Mouse (Mus musculus): ENCODE measurements at regions not wholly inside any gene's neighbourhood (a gene's known extent, or its start where the extent isn't known, plus 50 kb on each side); places are given as distances from the start of the nearest gene placed in this dataset.

- 73% methylated on average over 6 of the region's 6 CpGs for WGBS (ENCODE audit: insufficient replicate concordance)
- TF ChIP-seq CTCF (IDR thresholded peaks at IDR 0.05; ENCODE audit: low read depth) (no peak), EP300 (IDR thresholded peaks at IDR 0.05; ENCODE audit: low read depth) (no peak)
- Histone ChIP-seq H3K36me3 (replicated peaks; ENCODE audit: insufficient read depth, low read length) (no peaks in the 10 kb centered on the region), H3K4me1 (ENCODE audit: insufficient read depth) (no peaks in the 10 kb centered on the region), H3K9ac (replicated peaks) (no peak overlapping the region), H3K27ac (ENCODE audit: low read depth) (no peak overlapping the region), H3K9me3 (ENCODE audit: low read length) (no peaks in the 10 kb centered on the region), H3K4me2 (ENCODE audit: low read depth, low read length) (no peak overlapping the region), H3K4me3 (ENCODE audit: low read depth, low read length) (no peak overlapping the region), H3K27me3 (ENCODE audit: insufficient read depth, low read length) (no peaks in the 10 kb centered on the region)
- DNase-seq: no peak
- no peak for ATAC-seq
These were observed 444.0 kb downstream of the Slc16a7 start for GRCm38 (mm10) chr10:124945257-124945656.

- H3K4me2 ChIP-seq (ENCODE audit: low read depth, low read length): no peak overlapping the region
- no peaks in the 10 kb centered on the region for H3K36me3 ChIP-seq (replicated peaks; ENCODE audit: insufficient read depth, low read length)
- 55% methylated on average over 12 of the region's 12 CpGs for WGBS (ENCODE audit: insufficient replicate concordance)
- no peak overlapping the region for H3K27ac ChIP-seq (ENCODE audit: low read depth)
- H3K4me3 ChIP-seq (ENCODE audit: low read depth, low read length): no peak overlapping the region
- no peaks in the 10 kb centered on the region for H3K27me3 ChIP-seq (ENCODE audit: insufficient read depth, low read length)
- H3K9me3 ChIP-seq (ENCODE audit: low read length): no peaks in the 10 kb centered on the region
- TF ChIP-seq EP300 (IDR thresholded peaks at IDR 0.05; ENCODE audit: low read depth): no peak
- TF ChIP-seq CTCF (IDR thresholded peaks at IDR 0.05; ENCODE audit: low read depth): peak; percentile 22; the same call in 1 of the 2 replicates
- DNase-seq: peak; percentile 19
- H3K9ac ChIP-seq (replicated peaks): no peak overlapping the region
- H3K4me1 ChIP-seq (ENCODE audit: insufficient read depth): no peaks in the 10 kb centered on the region
- no peak for ATAC-seq
These were observed 447.1 kb downstream of the Slc16a7 start for GRCm38 (mm10) chr10:124942214-124942613.

- no peaks in the 10 kb centered on the region for H3K9me3 ChIP-seq (ENCODE audit: low read length)
- no peak overlapping the region for H3K4me3 ChIP-seq (ENCODE audit: low read depth, low read length)
- no peak overlapping the region for H3K27ac ChIP-seq (ENCODE audit: low read depth)
- ATAC-seq (no peak), DNase-seq (no peak)
- no peak overlapping the region for H3K4me2 ChIP-seq (ENCODE audit: low read depth, low read length)
- H3K36me3 ChIP-seq (replicated peaks; ENCODE audit: insufficient read depth, low read length): no peaks in the 10 kb centered on the region
- no peaks in the 10 kb centered on the region for H3K27me3 ChIP-seq (ENCODE audit: insufficient read depth, low read length)
- H3K4me1 ChIP-seq (ENCODE audit: insufficient read depth): no peaks in the 10 kb centered on the region
- WGBS (ENCODE audit: insufficient replicate concordance): 68% methylated on average over 2 of the region's 2 CpGs
- H3K9ac ChIP-seq (replicated peaks): no peak overlapping the region
- TF ChIP-seq CTCF (IDR thresholded peaks at IDR 0.05; ENCODE audit: low read depth) (no peak), EP300 (IDR thresholded peaks at IDR 0.05; ENCODE audit: low read depth) (no peak)
These were observed 462.0 kb downstream of the Slc16a7 start for GRCm38 (mm10) chr10:124927218-124927617.

- Histone ChIP-seq H3K27ac (ENCODE audit: low read depth) (no peak overlapping the region), H3K9me3 (ENCODE audit: low read length) (no peaks in the 10 kb centered on the region), H3K9ac (replicated peaks) (no peak overlapping the region), H3K36me3 (replicated peaks; ENCODE audit: insufficient read depth, low read length) (no peaks in the 10 kb centered on the region), H3K27me3 (ENCODE audit: insufficient read depth, low read length) (no peaks in the 10 kb centered on the region), H3K4me3 (ENCODE audit: low read depth, low read length) (no peak overlapping the region), H3K4me2 (ENCODE audit: low read depth, low read length) (no peak overlapping the region), H3K4me1 (ENCODE audit: insufficient read depth) (no peaks in the 10 kb centered on the region)
- TF ChIP-seq CTCF (IDR thresholded peaks at IDR 0.05; ENCODE audit: low read depth) (no peak), EP300 (IDR thresholded peaks at IDR 0.05; ENCODE audit: low read depth) (no peak)
- DNase-seq (no peak), ATAC-seq (no peak)
- WGBS (ENCODE audit: insufficient replicate concordance): 84% methylated on average over 12 of the region's 12 CpGs
These were observed 489.2 kb downstream of the Slc16a7 start for GRCm38 (mm10) chr10:124900044-124900443.

GRCm38 (mm10) chr10:124878525-124878924, 510.7 kb downstream of the Slc16a7 start:
- ATAC-seq (no peak), DNase-seq (no peak)
- TF ChIP-seq EP300 (IDR thresholded peaks at IDR 0.05; ENCODE audit: low read depth) (no peak), CTCF (IDR thresholded peaks at IDR 0.05; ENCODE audit: low read depth) (no peak)
- Histone ChIP-seq H3K36me3 (replicated peaks; ENCODE audit: insufficient read depth, low read length) (no peaks in the 10 kb centered on the region), H3K27me3 (ENCODE audit: insufficient read depth, low read length) (no peaks in the 10 kb centered on the region), H3K27ac (ENCODE audit: low read depth) (no peak overlapping the region), H3K9me3 (ENCODE audit: low read length) (no peaks in the 10 kb centered on the region), H3K4me2 (ENCODE audit: low read depth, low read length) (no peak overlapping the region), H3K4me3 (ENCODE audit: low read depth, low read length) (no peak overlapping the region), H3K4me1 (ENCODE audit: insufficient read depth) (no peaks in the 10 kb centered on the region), H3K9ac (replicated peaks) (no peak overlapping the region)

GRCm38 (mm10) chr10:124877706-124878105, 511.6 kb downstream of the Slc16a7 start:
- 72% methylated on average over 2 of the region's 2 CpGs for WGBS (ENCODE audit: insufficient replicate concordance)
- H3K27me3 ChIP-seq (ENCODE audit: insufficient read depth, low read length): no peaks in the 10 kb centered on the region
- no peaks in the 10 kb centered on the region for H3K9me3 ChIP-seq (ENCODE audit: low read length)
- ATAC-seq (no peak), DNase-seq (no peak)
- no peaks in the 10 kb centered on the region for H3K36me3 ChIP-seq (replicated peaks; ENCODE audit: insufficient read depth, low read length)
- no peaks in the 10 kb centered on the region for H3K4me1 ChIP-seq (ENCODE audit: insufficient read depth)
- H3K9ac ChIP-seq (replicated peaks): no peak overlapping the region
- no peak overlapping the region for H3K4me3 ChIP-seq (ENCODE audit: low read depth, low read length)
- H3K4me2 ChIP-seq (ENCODE audit: low read depth, low read length): no peak overlapping the region
- no peak for TF ChIP-seq EP300 (IDR thresholded peaks at IDR 0.05; ENCODE audit: low read depth)
- no peak for TF ChIP-seq CTCF (IDR thresholded peaks at IDR 0.05; ENCODE audit: low read depth)
- no peak overlapping the region for H3K27ac ChIP-seq (ENCODE audit: low read depth)

GRCm38 (mm10) chr10:124872211-124872610, 517.1 kb downstream of the Slc16a7 start:
- H3K36me3 ChIP-seq (replicated peaks; ENCODE audit: insufficient read depth, low read length): no peaks in the 10 kb centered on the region
- H3K4me1 ChIP-seq (ENCODE audit: insufficient read depth): no peaks in the 10 kb centered on the region
- H3K4me3 ChIP-seq (ENCODE audit: low read depth, low read length): no peak overlapping the region
- H3K9ac ChIP-seq (replicated peaks): no peak overlapping the region
- H3K27me3 ChIP-seq (ENCODE audit: insufficient read depth, low read length): no peaks in the 10 kb centered on the region
- H3K27ac ChIP-seq (ENCODE audit: low read depth): no peak overlapping the region
- no peak overlapping the region for H3K4me2 ChIP-seq (ENCODE audit: low read depth, low read length)
- no peaks in the 10 kb centered on the region for H3K9me3 ChIP-seq (ENCODE audit: low read length)
- DNase-seq: no peak
- 52% methylated on average over 2 of the region's 2 CpGs for WGBS (ENCODE audit: insufficient replicate concordance)
- no peak for TF ChIP-seq EP300 (IDR thresholded peaks at IDR 0.05; ENCODE audit: low read depth)
- no peak for TF ChIP-seq CTCF (IDR thresholded peaks at IDR 0.05; ENCODE audit: low read depth)
- no peak for ATAC-seq

Measured in liver, postnatal 0 days (tissue).